Mouse (Mus musculus) CH12.LX (cell line): ENCODE results near the gene Ppp1r16b. TPM values are rescaled to one million over a fixed set of nuclear protein-coding genes. Genes with fewer than 3 reads are reported as not detected.
A peak's percentile ranks its signal among the peaks of the same experiment; 100 is the strongest.

Source experiments
- DNase-seq: peaks from one replicate; pipeline ENCODE4 v3.0.0-alpha.2; 2013; ENCODE audit errors: extremely low read depth
- H3K27ac ChIP-seq: 2 replicates; pipeline ENCODE4 v1.5.1; 2012; ENCODE audit warnings: low read depth, mild to moderate bottlenecking, control low read depth, moderate library complexity; ENCODE audit not compliant: insufficient read depth
- H3K27me3 ChIP-seq: replicated peaks from 2 replicates; pipeline ENCODE3; 2012; ENCODE audit warnings: inconsistent platforms
- H3K36me3 ChIP-seq, 2 experiments: replicated peaks in 1 of 2; 2 replicates each; pipeline versions ENCODE3 to v1.6.1; 2012; ENCODE audit warnings: inconsistent platforms in 1 of 2, low read length in 1 of 2, mild to moderate bottlenecking in 1 of 2, mixed read lengths in 1 of 2, moderate library complexity in 1 of 2; ENCODE audit not compliant: control insufficient read depth in 1 of 2, insufficient read depth in 1 of 2
- H3K4me1 ChIP-seq, 2 experiments: 2 replicates each; pipeline ENCODE4 v1.6.1; 2012; ENCODE audit warnings: inconsistent platforms in 1 of 2, moderate library complexity in 1 of 2; ENCODE audit not compliant: insufficient read depth in 2 of 2, control insufficient read depth in 1 of 2
- H3K4me2 ChIP-seq: 2 replicates; pipeline ENCODE4 v1.6.1; 2012; ENCODE audit warnings: low read depth, mild to moderate bottlenecking, control low read depth; ENCODE audit not compliant: poor library complexity, insufficient read depth, severe bottlenecking
- H3K4me3 ChIP-seq, 3 experiments: fragments of 150-350 bp in 1 of 3; sonication (generic) in 1 of 3; replicated peaks in 1 of 3; 2 replicates each; pipeline versions ENCODE3 to v1.5.1; 2011 to 2012; ENCODE audit warnings: low read depth in 2 of 3, low read length in 2 of 3, mild to moderate bottlenecking in 2 of 3, moderate library complexity in 2 of 3, control low read depth in 1 of 3, improper control_type of control experiment in 1 of 3, inconsistent platforms in 1 of 3, mixed read lengths in 1 of 3; ENCODE audit not compliant: poor library complexity in 1 of 3
- H3K79me2 ChIP-seq: replicated peaks from 2 replicates; pipeline ENCODE4 v1.6.1; 2012; ENCODE audit warnings: mild to moderate bottlenecking, moderate library complexity; ENCODE audit not compliant: control insufficient read depth, poor library complexity, insufficient read depth, severe bottlenecking; ENCODE audit errors: extremely low read depth
- H3K9ac ChIP-seq: 2 replicates; pipeline ENCODE4 v1.6.1; 2012; ENCODE audit warnings: low read depth, mild to moderate bottlenecking, control low read depth, moderate library complexity; ENCODE audit not compliant: insufficient read depth
- H3K9me3 ChIP-seq: replicated peaks from 2 replicates; pipeline ENCODE3; 2012; ENCODE audit warnings: low read length, inconsistent platforms, mixed read lengths
- CTCF ChIP-seq, 2 experiments: IDR thresholded peaks in 1 of 2; conservative IDR thresholded peaks in 1 of 2; 2 replicates each; pipeline ENCODE4 v1.5.1; 2011 to 2012; ENCODE audit warnings: low read depth in 2 of 2, low read length in 2 of 2, improper control_type of control experiment in 1 of 2, inconsistent platforms in 1 of 2, mild to moderate bottlenecking in 1 of 2, moderate library complexity in 1 of 2
- EP300 ChIP-seq: IDR thresholded peaks from 2 replicates; pipeline ENCODE4 v1.6.1; 2011; ENCODE audit warnings: low read length, improper control_type of control experiment
- MAFK ChIP-seq: IDR thresholded peaks from 2 replicates; pipeline ENCODE4 v1.6.1; 2011; ENCODE audit warnings: low read length, improper control_type of control experiment; ENCODE audit not compliant: insufficient replicate concordance
- MAX ChIP-seq: IDR thresholded peaks from 2 replicates; pipeline ENCODE4 v1.6.1; 2011; ENCODE audit warnings: low read length, improper control_type of control experiment
- MXI1 ChIP-seq: IDR thresholded peaks from 2 replicates; pipeline ENCODE4 v1.6.1; 2011; ENCODE audit warnings: mild to moderate bottlenecking, low read depth, low read length, improper control_type of control experiment
- RAD21 ChIP-seq: IDR thresholded peaks from 2 replicates; pipeline ENCODE4 v1.6.1; 2011; ENCODE audit warnings: low read depth, mild to moderate bottlenecking, low read length, improper control_type of control experiment, moderate library complexity
- SIN3A ChIP-seq: IDR thresholded peaks from 2 replicates; pipeline ENCODE4 v1.6.1; 2012; ENCODE audit warnings: low read length, improper control_type of control experiment, inconsistent platforms
- SMC3 ChIP-seq: IDR thresholded peaks from 2 replicates; pipeline ENCODE4 v1.6.1; 2011; ENCODE audit warnings: low read depth, low read length, improper control_type of control experiment
- dilution Hi-C: fragments of 300-500 bp; cut with MboI; formaldehyde crosslinking; loops from 2 replicates; pipeline ENCODE4 v1.14.3; 2020; ENCODE audit warnings: low sequenced_read_pairs; ENCODE audit not compliant: extremely low pct_unique_long_range_greater_than_20kb, extremely low pct_ligation_motif_present
- in situ Hi-C: fragments of 300-500 bp; cut with MboI; formaldehyde crosslinking; loops from 3 replicates; pipeline ENCODE4 v1.14.3; 2019; ENCODE audit warnings: low sequenced_read_pairs, low pct_ligation_motif_present, low pct_unique_long_range_greater_than_20kb, mixed read lengths
- polyA plus RNA-seq: library from polyadenylated mRNA; unstranded; fragments of >175 nt; gene quantifications from 2 replicates; pipeline ENCODE4 v1.2.1, GENCODE M21; 2012; ENCODE audit warnings: low read depth; ENCODE audit not compliant: insufficient read length
- total RNA-seq, 2 experiments: library from RNA; depleted of rRNA; stranded (reverse); fragments of 300-350 nt in 1 of 2; fragments of >200 nt in 1 of 2; gene quantifications; 2 replicates each; pipeline ENCODE4 v1.2.3; 2012 to 2014

Gene Ppp1r16b
- total and polyA plus RNA-seq, 3 experiments: 37.7 to 55.7 (median 52.0) TPM

DNA sequence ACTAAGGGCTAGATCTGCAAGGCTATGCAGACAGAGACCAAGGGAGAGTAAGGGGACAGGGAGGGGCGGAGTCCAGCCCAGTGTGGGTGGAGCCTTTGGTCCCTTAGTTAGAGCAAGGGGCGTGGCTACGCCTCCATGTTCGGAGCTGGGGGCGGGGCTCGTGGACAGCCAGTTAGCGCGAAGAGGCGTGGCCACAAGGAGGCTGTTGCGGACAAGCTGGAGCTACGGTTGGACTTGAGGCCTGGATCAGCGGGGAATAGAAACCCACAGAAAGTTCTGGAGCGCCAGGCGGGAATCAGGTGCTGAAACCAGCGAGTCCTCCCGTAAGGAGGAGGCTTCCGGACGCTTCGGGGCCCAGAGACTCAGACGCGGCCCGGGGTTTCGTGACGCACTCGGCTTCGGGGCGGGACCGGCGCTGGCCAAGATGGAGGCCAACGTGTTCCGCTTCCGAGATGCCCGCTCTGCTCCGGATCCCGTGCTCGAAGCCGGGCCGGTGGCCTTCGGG, 40.4 kb upstream of the Ppp1r16b start, which contains the start of gene Actr5 (continued):
- no peak for TF ChIP-seq MAFK

DNA sequence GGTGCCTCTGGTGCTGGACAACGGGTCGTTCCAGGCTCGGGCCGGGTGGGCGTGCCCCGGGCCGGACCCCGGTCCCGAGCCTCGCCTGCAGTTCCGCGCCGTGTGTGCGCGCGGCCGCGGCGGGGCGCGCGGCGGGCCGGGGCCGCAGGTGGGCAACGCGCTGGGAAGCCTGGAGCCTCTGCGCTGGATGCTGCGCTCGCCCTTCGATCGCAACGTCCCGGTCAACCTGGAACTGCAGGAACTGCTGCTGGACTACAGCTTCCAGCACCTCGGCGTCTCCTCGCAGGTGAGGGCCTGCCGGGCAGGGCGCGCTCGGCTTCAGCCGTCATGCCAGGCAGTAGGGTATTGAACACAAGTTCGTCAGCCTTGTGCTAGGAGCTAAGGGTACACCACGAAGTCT, 40.0 kb upstream of the Ppp1r16b start:
- Histone ChIP-seq H3K9ac (peak overlapping the region; percentile 91), H3K4me2 (peak overlapping the region; percentile 46; the same call in 1 of the 2 replicates), H3K4me3 (peak overlapping the region; percentile 80 to 96 (median 84)), H3K27me3 (peaks cover 16% of the 10 kb centered on the region), H3K27ac (peak overlapping the region; percentile 43), H3K79me2 (peaks cover 18% of the 10 kb centered on the region), H3K36me3 (peaks cover 20 to 40% of the 10 kb centered on the region in 2 experiments), H3K4me1 (peaks cover 4 to 17% of the 10 kb centered on the region in 2 experiments), H3K9me3 (no peaks in the 10 kb centered on the region)
- dilution Hi-C loops (no loop called here), in situ Hi-C loops (loop anchor here (5.0 to 25.0 kb wide), 3 partner anchors 78 to 263 kb away; no protein-coding TSS in a partner anchor)
- TF ChIP-seq SIN3A (peak; percentile 52; the same call in 1 of the 2 replicates), MXI1 (no peak; the same call in 1 of the 2 replicates)
- DNase-seq: no peak

DNA sequence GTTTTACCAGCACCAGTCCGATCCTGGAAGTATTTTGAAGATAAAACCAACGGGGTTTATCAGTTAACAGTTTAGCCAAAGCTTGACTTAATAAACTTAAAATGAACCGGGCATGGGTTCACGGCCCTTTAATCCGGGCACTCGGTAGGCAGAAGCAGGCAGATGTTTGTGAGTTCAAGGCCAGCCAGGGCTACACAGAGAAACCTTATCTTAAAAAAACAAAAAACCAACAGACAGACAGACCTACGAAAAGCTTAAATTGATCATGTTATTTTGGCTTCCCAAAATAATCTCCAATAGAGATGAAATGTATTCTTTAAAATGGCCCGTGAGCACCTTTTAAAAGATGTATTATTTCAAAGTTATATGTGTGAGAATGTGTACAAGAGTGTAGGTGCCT, 39.5 kb upstream of the Ppp1r16b start:
- no peak overlapping the region for H3K27ac ChIP-seq
- peaks cover 14% of the 10 kb centered on the region for H3K27me3 ChIP-seq
- no peak for DNase-seq
- H3K9ac ChIP-seq: peak overlapping the region; percentile 91
- no peaks in the 10 kb centered on the region for H3K9me3 ChIP-seq
- H3K79me2 ChIP-seq: peaks cover 18% of the 10 kb centered on the region
- peaks cover 4 to 17% of the 10 kb centered on the region in 2 experiments for H3K4me1 ChIP-seq
- peaks cover 24 to 44% of the 10 kb centered on the region in 2 experiments for H3K36me3 ChIP-seq
- H3K4me3 ChIP-seq: peak overlapping the region; percentile 80 to 96 (median 84)
- dilution Hi-C loops: no loop called here
- peak overlapping the region; percentile 46; the same call in 1 of the 2 replicates for H3K4me2 ChIP-seq
- in situ Hi-C loops: loop anchor here (5.0 to 25.0 kb wide), 3 partner anchors 78 to 263 kb away; no protein-coding TSS in a partner anchor
- TF ChIP-seq SIN3A (peak; percentile 52; the same call in 1 of the 2 replicates), MXI1 (no peak)
- TF ChIP-seq, all 38 proteins: peak for 1

DNA sequence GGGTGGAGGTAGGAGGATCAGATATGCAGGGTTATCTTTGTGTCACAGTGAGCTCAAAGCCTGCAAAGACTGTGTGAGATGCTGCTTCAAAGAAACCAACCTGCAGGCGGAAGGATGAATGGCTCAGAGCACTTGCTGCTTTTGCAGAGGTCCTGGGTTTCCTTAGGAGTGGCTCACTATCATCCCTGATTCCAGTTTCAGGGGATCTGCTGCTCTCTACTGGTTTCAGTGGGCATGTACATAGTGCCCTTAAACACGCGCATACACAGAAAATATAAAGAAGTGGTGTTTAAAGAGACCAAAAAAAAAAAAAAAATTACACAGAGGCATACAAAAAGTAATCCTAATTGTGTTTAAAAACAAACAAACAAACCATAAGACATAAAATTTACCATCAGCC, 36.3 kb upstream of the Ppp1r16b start:
- in situ Hi-C loops (loop anchor here (5.0 to 25.0 kb wide), 3 partner anchors 82 to 267 kb away; no protein-coding TSS in a partner anchor), dilution Hi-C loops (no loop called here)
- Histone ChIP-seq H3K4me1 (peaks cover 4 to 17% of the 10 kb centered on the region in 2 experiments), H3K27me3 (no peaks in the 10 kb centered on the region), H3K79me2 (peaks cover 18% of the 10 kb centered on the region), H3K4me2 (no peak overlapping the region), H3K4me3 (no peak overlapping the region), H3K27ac (no peak overlapping the region), H3K9me3 (no peaks in the 10 kb centered on the region), H3K36me3 (peaks cover 55 to 76% of the 10 kb centered on the region in 2 experiments), H3K9ac (no peak overlapping the region)
- no peak for DNase-seq
- peak; percentile 18; the same call in 1 of the 2 replicates for TF ChIP-seq SMC3
- no peak for TF ChIP-seq EP300
- TF ChIP-seq RAD21: peak; percentile 37
- TF ChIP-seq CTCF (conservative IDR thresholded peaks at IDR 0.05 in 1 of 2, IDR thresholded peaks at IDR 0.05 in 1 of 2; ENCODE audit: low read depth in 2 of 2, low read length in 2 of 2): peak in 1 of 2 experiments; percentile 56; a peak in 2 of 4 replicates
- TF ChIP-seq MAX: no peak
